Mouse (Mus musculus) CH12.LX (cell line): ENCODE data around the gene Cd5. TPM values are rescaled to one million over a fixed set of nuclear protein-coding genes. Genes with fewer than 3 reads are reported as not detected.

Experiments used
- DNase-seq: peaks from one replicate; pipeline ENCODE4 v3.0.0-alpha.2; 2013; ENCODE audit errors: extremely low read depth
- H3K27ac ChIP-seq: 2 replicates; pipeline ENCODE4 v1.5.1; 2012; ENCODE audit warnings: low read depth, mild to moderate bottlenecking, control low read depth, moderate library complexity; ENCODE audit not compliant: insufficient read depth
- H3K27me3 ChIP-seq: replicated peaks from 2 replicates; pipeline ENCODE3; 2012; ENCODE audit warnings: inconsistent platforms
- H3K36me3 ChIP-seq, 2 experiments: replicated peaks in 1 of 2; 2 replicates each; pipeline versions ENCODE3 to v1.6.1; 2012; ENCODE audit warnings: inconsistent platforms in 1 of 2, low read length in 1 of 2, mild to moderate bottlenecking in 1 of 2, mixed read lengths in 1 of 2, moderate library complexity in 1 of 2; ENCODE audit not compliant: control insufficient read depth in 1 of 2, insufficient read depth in 1 of 2
- H3K4me1 ChIP-seq, 2 experiments: 2 replicates each; pipeline ENCODE4 v1.6.1; 2012; ENCODE audit warnings: inconsistent platforms in 1 of 2, moderate library complexity in 1 of 2; ENCODE audit not compliant: insufficient read depth in 2 of 2, control insufficient read depth in 1 of 2
- H3K4me2 ChIP-seq: 2 replicates; pipeline ENCODE4 v1.6.1; 2012; ENCODE audit warnings: low read depth, mild to moderate bottlenecking, control low read depth; ENCODE audit not compliant: poor library complexity, insufficient read depth, severe bottlenecking
- H3K4me3 ChIP-seq, 3 experiments: fragments of 150-350 bp in 1 of 3; sonication (generic) in 1 of 3; replicated peaks in 1 of 3; 2 replicates each; pipeline versions ENCODE3 to v1.5.1; 2011 to 2012; ENCODE audit warnings: low read depth in 2 of 3, low read length in 2 of 3, mild to moderate bottlenecking in 2 of 3, moderate library complexity in 2 of 3, control low read depth in 1 of 3, improper control_type of control experiment in 1 of 3, inconsistent platforms in 1 of 3, mixed read lengths in 1 of 3; ENCODE audit not compliant: poor library complexity in 1 of 3
- H3K79me2 ChIP-seq: replicated peaks from 2 replicates; pipeline ENCODE4 v1.6.1; 2012; ENCODE audit warnings: mild to moderate bottlenecking, moderate library complexity; ENCODE audit not compliant: control insufficient read depth, poor library complexity, insufficient read depth, severe bottlenecking; ENCODE audit errors: extremely low read depth
- H3K9ac ChIP-seq: 2 replicates; pipeline ENCODE4 v1.6.1; 2012; ENCODE audit warnings: low read depth, mild to moderate bottlenecking, control low read depth, moderate library complexity; ENCODE audit not compliant: insufficient read depth
- H3K9me3 ChIP-seq: replicated peaks from 2 replicates; pipeline ENCODE3; 2012; ENCODE audit warnings: low read length, inconsistent platforms, mixed read lengths
- BHLHE40 ChIP-seq: IDR thresholded peaks from 2 replicates; pipeline ENCODE4 v1.6.1; 2011; ENCODE audit warnings: mild to moderate bottlenecking, low read depth, low read length, improper control_type of control experiment
- E2F4 ChIP-seq: IDR thresholded peaks from 2 replicates; pipeline ENCODE4 v1.6.1; 2011; ENCODE audit warnings: low read depth, low read length, improper control_type of control experiment; ENCODE audit not compliant: insufficient replicate concordance
- ELF1 ChIP-seq: IDR thresholded peaks from 2 replicates; pipeline ENCODE4 v1.6.1; 2014; ENCODE audit warnings: low read depth, mild to moderate bottlenecking, inconsistent platforms, low read length, improper control_type of control experiment
- EP300 ChIP-seq: IDR thresholded peaks from 2 replicates; pipeline ENCODE4 v1.6.1; 2011; ENCODE audit warnings: low read length, improper control_type of control experiment
- ETS1 ChIP-seq: conservative IDR thresholded peaks from 2 replicates; pipeline ENCODE4 v1.6.1; 2012; ENCODE audit warnings: low read depth, mild to moderate bottlenecking, inconsistent platforms, low read length, improper control_type of control experiment, moderate library complexity
- HCFC1 ChIP-seq: IDR thresholded peaks from 2 replicates; pipeline ENCODE4 v1.6.1; 2012; ENCODE audit warnings: low read depth, mild to moderate bottlenecking, inconsistent platforms, low read length, improper control_type of control experiment
- JUND ChIP-seq: conservative IDR thresholded peaks from 2 replicates; pipeline ENCODE4 v1.6.1; 2011; ENCODE audit warnings: low read depth, low read length, improper control_type of control experiment
- MAFK ChIP-seq: IDR thresholded peaks from 2 replicates; pipeline ENCODE4 v1.6.1; 2011; ENCODE audit warnings: low read length, improper control_type of control experiment; ENCODE audit not compliant: insufficient replicate concordance
- MAX ChIP-seq: IDR thresholded peaks from 2 replicates; pipeline ENCODE4 v1.6.1; 2011; ENCODE audit warnings: low read length, improper control_type of control experiment
- MXI1 ChIP-seq: IDR thresholded peaks from 2 replicates; pipeline ENCODE4 v1.6.1; 2011; ENCODE audit warnings: mild to moderate bottlenecking, low read depth, low read length, improper control_type of control experiment
- MYC ChIP-seq: IDR thresholded peaks from 2 replicates; pipeline ENCODE4 v1.6.1; 2011; ENCODE audit warnings: low read depth, mild to moderate bottlenecking, improper control_type of control experiment, low read length
- NELFE ChIP-seq: IDR thresholded peaks from 2 replicates; pipeline ENCODE4 v1.6.1; 2011; ENCODE audit warnings: low read depth, low read length, improper control_type of control experiment
- NRF1 ChIP-seq: IDR thresholded peaks from 2 replicates; pipeline ENCODE4 v1.6.1; 2014; ENCODE audit warnings: low read depth, mild to moderate bottlenecking, inconsistent platforms, low read length, improper control_type of control experiment, moderate library complexity
- POLR2AphosphoS2 ChIP-seq: IDR thresholded peaks from 2 replicates; pipeline ENCODE4 v1.6.1; 2011; ENCODE audit warnings: low read depth, low read length, improper control_type of control experiment
- RAD21 ChIP-seq: IDR thresholded peaks from 2 replicates; pipeline ENCODE4 v1.6.1; 2011; ENCODE audit warnings: low read depth, mild to moderate bottlenecking, low read length, improper control_type of control experiment, moderate library complexity
- UBTF ChIP-seq: IDR thresholded peaks from 2 replicates; pipeline ENCODE4 v1.6.1; 2012; ENCODE audit warnings: low read depth, mild to moderate bottlenecking, inconsistent platforms, low read length, improper control_type of control experiment, moderate library complexity
- ZC3H11A ChIP-seq: IDR thresholded peaks from 2 replicates; pipeline ENCODE4 v1.6.1; 2012; ENCODE audit warnings: low read depth, mild to moderate bottlenecking, inconsistent platforms, low read length, improper control_type of control experiment
- dilution Hi-C: fragments of 300-500 bp; cut with MboI; formaldehyde crosslinking; loops from 2 replicates; pipeline ENCODE4 v1.14.3; 2020; ENCODE audit warnings: low sequenced_read_pairs; ENCODE audit not compliant: extremely low pct_unique_long_range_greater_than_20kb, extremely low pct_ligation_motif_present
- in situ Hi-C: fragments of 300-500 bp; cut with MboI; formaldehyde crosslinking; loops from 3 replicates; pipeline ENCODE4 v1.14.3; 2019; ENCODE audit warnings: low sequenced_read_pairs, low pct_ligation_motif_present, low pct_unique_long_range_greater_than_20kb, mixed read lengths
- polyA plus RNA-seq: library from polyadenylated mRNA; unstranded; fragments of >175 nt; gene quantifications from 2 replicates; pipeline ENCODE4 v1.2.1, GENCODE M21; 2012; ENCODE audit warnings: low read depth; ENCODE audit not compliant: insufficient read length
- total RNA-seq, 2 experiments: library from RNA; depleted of rRNA; stranded (reverse); fragments of 300-350 nt in 1 of 2; fragments of >200 nt in 1 of 2; gene quantifications; 2 replicates each; pipeline ENCODE4 v1.2.3; 2012 to 2014

Cd5 gene
- total and polyA plus RNA-seq, 3 experiments = 8.7 to 51.4 (median 17.7) TPM

DNA sequence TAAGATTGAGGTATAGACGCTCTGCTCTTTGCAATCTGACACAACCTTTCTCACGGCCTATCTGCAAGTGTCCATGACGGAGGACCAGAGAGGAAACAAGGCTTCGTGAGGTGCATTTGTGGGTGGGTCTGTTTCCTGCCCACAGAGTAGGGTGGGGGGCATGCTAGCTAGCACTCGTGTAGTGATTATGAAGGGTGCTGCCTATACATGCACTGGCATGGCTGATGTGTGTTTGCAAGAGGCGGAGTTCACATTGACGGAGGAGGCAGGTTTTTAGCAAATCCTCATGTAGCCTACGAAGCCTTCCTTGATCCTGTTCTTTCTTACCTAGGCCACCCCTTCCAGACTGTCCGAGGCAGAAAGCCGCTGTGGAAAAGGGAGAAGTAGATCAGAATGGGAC is 8.9 kb downstream of the Cd5 start:
- H3K4me2 ChIP-seq = no peak overlapping the region
- no peaks in the 10 kb centered on the region for H3K9me3 ChIP-seq
- no peaks in the 10 kb centered on the region for H3K79me2 ChIP-seq
- H3K4me3 ChIP-seq = no peak overlapping the region
- peaks cover 4 to 22% of the 10 kb centered on the region in 2 experiments for H3K4me1 ChIP-seq
- H3K36me3 ChIP-seq = peaks cover 0 to 93% of the 10 kb centered on the region in 2 experiments
- in situ Hi-C loops = no loop called here
- no peak for DNase-seq
- H3K9ac ChIP-seq = no peak overlapping the region
- dilution Hi-C loops = no loop called here
- TF ChIP-seq MXI1 (no peak), ETS1 (no peak), E2F4 (no peak), HCFC1 (no peak), ELF1 (no peak), RAD21 (no peak)
- H3K27me3 ChIP-seq = no peaks in the 10 kb centered on the region
- H3K27ac ChIP-seq = no peak overlapping the region

DNA sequence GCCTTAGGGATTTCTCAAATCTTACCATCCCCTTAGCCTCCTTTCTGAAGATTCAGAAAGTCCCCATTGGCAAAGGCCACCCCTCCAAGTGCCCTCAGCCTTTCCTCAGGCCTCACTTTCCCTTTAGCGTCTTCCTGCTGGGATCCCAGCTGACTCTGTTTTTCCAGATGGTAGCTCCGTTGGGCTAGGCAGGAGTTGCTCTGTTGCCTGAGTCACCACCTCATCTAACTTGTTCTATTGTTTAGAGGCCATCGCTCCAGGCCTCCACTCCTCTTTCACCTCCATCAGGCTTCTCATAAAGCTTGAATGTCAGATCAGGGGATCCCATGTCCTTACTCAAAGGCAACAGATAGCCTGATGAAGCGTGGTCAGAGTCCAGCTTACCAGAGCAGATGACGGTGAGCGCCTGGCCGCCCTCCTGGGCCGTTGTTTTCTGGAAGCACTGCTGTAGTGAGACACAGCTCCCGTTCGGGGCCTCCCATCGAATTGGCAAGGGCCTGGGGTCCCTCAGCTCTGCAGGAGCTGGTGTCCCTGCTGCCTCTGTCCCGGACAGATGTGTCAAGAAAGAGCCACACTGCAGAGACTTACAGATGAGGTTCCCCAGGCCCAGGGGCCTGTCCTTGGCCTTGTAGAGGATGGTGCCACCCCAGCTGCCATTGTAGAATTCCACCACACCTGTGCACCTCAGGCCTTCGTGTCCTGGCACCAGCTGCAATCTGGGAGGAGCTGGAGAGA is 14.0 kb downstream of the Cd5 start:
- H3K9ac ChIP-seq = no peak overlapping the region
- TF ChIP-seq MAFK = no peak
- TF ChIP-seq POLR2AphosphoS2 = no peak
- no peak for TF ChIP-seq MAX
- TF ChIP-seq BHLHE40 = no peak
- no peak for TF ChIP-seq JUND
- TF ChIP-seq NRF1 = no peak
- no peak for TF ChIP-seq MYC
- no peak for TF ChIP-seq NELFE
- TF ChIP-seq EP300 = no peak
- no peak for TF ChIP-seq UBTF
- no peak for TF ChIP-seq ZC3H11A
- H3K27me3 ChIP-seq = no peaks in the 10 kb centered on the region
- H3K27ac ChIP-seq = no peak overlapping the region
- in situ Hi-C loops = no loop called here
- no peak overlapping the region for H3K4me2 ChIP-seq
- dilution Hi-C loops = no loop called here
- no peak for DNase-seq
- no peak overlapping the region for H3K4me3 ChIP-seq
- H3K79me2 ChIP-seq = no peaks in the 10 kb centered on the region
- peaks cover 0 to 96% of the 10 kb centered on the region in 2 experiments for H3K36me3 ChIP-seq
- H3K9me3 ChIP-seq = no peaks in the 10 kb centered on the region
- H3K4me1 ChIP-seq = peaks cover 4 to 20% of the 10 kb centered on the region in 2 experiments
